Mouse (Mus musculus): ENCODE results near the gene Dlg5.

DNA sequence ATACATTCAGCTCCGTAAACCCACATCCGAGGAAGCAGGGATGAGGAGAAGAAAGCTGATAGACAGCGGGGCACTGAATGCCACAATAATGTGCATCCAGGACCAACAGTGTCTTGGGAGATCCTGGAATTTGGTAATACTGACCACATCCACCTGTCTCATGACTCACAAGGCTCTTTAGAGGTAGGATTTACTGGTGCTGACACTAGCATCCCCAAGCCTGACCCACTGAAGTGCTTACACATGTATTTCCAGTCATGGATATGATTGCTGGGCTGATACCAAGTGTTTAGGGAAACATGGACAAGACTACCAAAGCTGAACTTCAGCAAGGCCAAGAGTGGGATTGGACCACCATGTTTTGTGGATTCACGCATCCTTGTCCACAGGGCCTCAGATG is 152.5 kb downstream of the Dlg5 start:
- TF ChIP-seq CTCF (conservative IDR thresholded peaks at IDR 0.05; ENCODE audit: low read length) (no peak), POU5F1 (IDR thresholded peaks at IDR 0.05; ENCODE audit: borderline replicate concordance, low read length) (no peak)
